ENCODE assay signal across 32 mouse cellular contexts in the genomic region with DNA sequence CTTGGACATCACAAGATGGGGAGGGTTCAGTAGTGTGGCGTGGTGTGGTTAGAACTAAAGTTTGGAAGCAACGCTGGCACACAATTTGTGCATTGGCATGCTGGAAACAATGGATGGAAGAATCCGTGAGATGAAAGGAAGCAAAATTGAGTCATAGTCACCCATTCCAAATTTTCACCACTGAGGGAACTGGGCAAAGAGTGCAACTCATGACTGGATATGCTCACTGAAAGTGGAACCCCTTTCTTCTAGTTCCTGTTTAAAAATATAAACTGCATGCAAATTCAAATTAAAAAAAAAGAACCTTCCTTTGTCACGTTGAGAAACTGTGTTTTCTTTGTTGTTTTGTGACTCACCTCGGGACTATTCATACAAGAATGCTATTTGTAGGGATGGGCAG.
A peak's percentile ranks its signal among the peaks of the same experiment; 100 is the strongest.
DNase-seq lines count a peak whose midpoint lies in the region; ATAC-seq and TF ChIP-seq lines count a peak whose summit lies in the region.
"Had no signal": no experiment of that assay in that cellular context is flagged by ENCODE, and none has a peak within 500 bp of the region (broad histone marks: within the 10 kb centered on the region; RNA-seq: fewer than 3 reads in every experiment).

No protein-coding gene starts in this region.

- DNase-seq in liver, adult 2 months (ENCODE audit: extremely low read depth, low read depth, low spot score): peak; percentile 7
- DNase-seq in liver: no peak
- peak; percentile 31 for DNase-seq in fibroblast of lung, adult 2 months (ENCODE audit: low read depth)
- no peak for DNase-seq in forebrain, postnatal 0 days
- no peak for DNase-seq in gastrocnemius, postnatal 4 days (ENCODE audit: low spot score in 2 of 2)
- DNase-seq in kidney, adult 18-20 months: no peak
- DNase-seq: adrenal gland, postnatal 10 days; adrenal gland, postnatal 36 days; cerebellum, adult 11 months; cerebellum, adult 2 months; cerebellum, adult 9-11 months; cerebellum, postnatal 25 days; embryo, embryonic 11 days; gastrocnemius, postnatal 25 days; heart, adult 11 months; heart, postnatal 10 days; heart, postnatal 36 days had no signal

- H3K36me3 ChIP-seq in liver, adult 2 months (ENCODE audit: control insufficient read depth, insufficient read depth, low read length): no peaks in the 10 kb centered on the region
- H3K36me3 ChIP-seq in forebrain, postnatal 0 days (ENCODE audit: insufficient read depth): no peaks in the 10 kb centered on the region
- H3K36me3 ChIP-seq in forebrain, embryonic 16.5 days (ENCODE audit: control insufficient read depth, insufficient read depth): no peaks in the 10 kb centered on the region
- H3K36me3 ChIP-seq: embryonic facial prominence, embryonic 10.5 days; embryonic facial prominence, embryonic 13.5 days; forebrain, embryonic 10.5 days; heart, embryonic 12.5 days; heart, embryonic 15.5 days; hindbrain, embryonic 10.5 days; hindbrain, embryonic 13.5 days; intestine, embryonic 15.5 days had no signal

- H3K79me2 ChIP-seq in liver, adult 2 months (ENCODE audit: control insufficient read depth, insufficient read depth, low read length): no peaks in the 10 kb centered on the region

- TF ChIP-seq POLR2A in liver, adult 2 months (IDR thresholded peaks at IDR 0.05; ENCODE audit: extremely low read depth, insufficient read depth, low read length): no peak

- H3K9me3 ChIP-seq in forebrain, postnatal 0 days (ENCODE audit: low read length): no peaks in the 10 kb centered on the region
- no peaks in the 10 kb centered on the region for H3K9me3 ChIP-seq in forebrain, embryonic 16.5 days (ENCODE audit: control insufficient read depth, low read length)
- H3K9me3 ChIP-seq: embryonic facial prominence, embryonic 10.5 days; embryonic facial prominence, embryonic 13.5 days; forebrain, embryonic 10.5 days; forebrain, embryonic 13.5 days; heart, embryonic 12.5 days; heart, embryonic 15.5 days; hindbrain, embryonic 10.5 days; hindbrain, embryonic 13.5 days; intestine, embryonic 15.5 days had no signal

- no peak overlapping the region for H3K4me3 ChIP-seq in liver, adult 2 months (ENCODE audit: insufficient read depth, low read depth, low read length)
- no peak overlapping the region for H3K4me3 ChIP-seq in forebrain, postnatal 0 days (ENCODE audit: low read depth, low read length)
- no peak overlapping the region for H3K4me3 ChIP-seq in forebrain, embryonic 16.5 days (replicated peaks; ENCODE audit: low read length)
- H3K4me3 ChIP-seq: embryonic facial prominence, embryonic 10.5 days; embryonic facial prominence, embryonic 13.5 days; erythroblast, embryonic 14.5 days; forebrain, embryonic 10.5 days; forebrain, embryonic 13.5 days; heart, embryonic 12.5 days; heart, embryonic 15.5 days; hindbrain, embryonic 10.5 days; hindbrain, embryonic 13.5 days; intestine, embryonic 15.5 days had no signal

- WGBS in liver, adult 2 months: 71% methylated on average over 5 of the region's 5 CpGs
- 79% methylated on average over 5 of the region's 5 CpGs for WGBS in forebrain, postnatal 0 days
- 78% methylated on average over 5 of the region's 5 CpGs for WGBS in forebrain, embryonic 16.5 days

- ATAC-seq in megakaryocyte, adult 5-6 weeks (ENCODE audit: poor library complexity, severe bottlenecking): peak; percentile 42
- no peak for ATAC-seq in forebrain, postnatal 0 days
- no peak for ATAC-seq in forebrain, embryonic 16.5 days
- ATAC-seq: activated CD4-positive, CD25-positive, alpha-beta regulatory T cell, adult 4 months; CD4-positive, CD25-positive, alpha-beta regulatory T cell, adult 4 months; forebrain, embryonic 13.5 days; hindbrain, embryonic 16.5 days; intestine, embryonic 15.5 days had no signal

- no peak overlapping the region for H3K27ac ChIP-seq in liver, adult 2 months (replicated peaks; ENCODE audit: insufficient read depth, low read depth, low read length)
- H3K27ac ChIP-seq in forebrain, postnatal 0 days (ENCODE audit: low read depth, low read length): no peak overlapping the region
- no peak overlapping the region for H3K27ac ChIP-seq in forebrain, embryonic 16.5 days (ENCODE audit: low read length)
- H3K27ac ChIP-seq: embryonic facial prominence, embryonic 10.5 days; embryonic facial prominence, embryonic 13.5 days; forebrain, embryonic 10.5 days; forebrain, embryonic 13.5 days; heart, embryonic 15.5 days; hindbrain, embryonic 10.5 days; hindbrain, embryonic 13.5 days; intestine, embryonic 15.5 days had no signal

- TF ChIP-seq CTCF in liver, adult 2 months (IDR thresholded peaks at IDR 0.05; ENCODE audit: low read depth, low read length): no peak
- no peak for TF ChIP-seq CTCF in forebrain, postnatal 0 days (IDR thresholded peaks at IDR 0.05; ENCODE audit: low read depth)

- H3K4me1 ChIP-seq in liver, adult 2 months (ENCODE audit: control insufficient read depth, insufficient read depth, low read length): no peaks in the 10 kb centered on the region; the same call in 1 of the 2 replicates
- no peaks in the 10 kb centered on the region for H3K4me1 ChIP-seq in forebrain, postnatal 0 days (ENCODE audit: insufficient read depth)
- no peaks in the 10 kb centered on the region for H3K4me1 ChIP-seq in forebrain, embryonic 16.5 days (replicated peaks; ENCODE audit: control insufficient read depth, insufficient read depth, low read length)
- H3K4me1 ChIP-seq: embryonic facial prominence, embryonic 10.5 days; embryonic facial prominence, embryonic 13.5 days; forebrain, embryonic 10.5 days; forebrain, embryonic 13.5 days; heart, embryonic 15.5 days; hindbrain, embryonic 10.5 days; hindbrain, embryonic 13.5 days; intestine, embryonic 15.5 days had no signal

- no peak overlapping the region for H3K4me2 ChIP-seq in forebrain, postnatal 0 days (ENCODE audit: low read depth)
- H3K4me2 ChIP-seq in forebrain, embryonic 16.5 days (ENCODE audit: low read length): no peak overlapping the region
- H3K4me2 ChIP-seq: embryonic facial prominence, embryonic 13.5 days; forebrain, embryonic 13.5 days; heart, embryonic 12.5 days; heart, embryonic 15.5 days; hindbrain, embryonic 13.5 days; intestine, embryonic 15.5 days had no signal

- H3K9ac ChIP-seq in liver, adult 2 months (ENCODE audit: low read depth, low read length): no peak overlapping the region
- H3K9ac ChIP-seq in forebrain, postnatal 0 days: no peak overlapping the region
- H3K9ac ChIP-seq in forebrain, embryonic 16.5 days (replicated peaks; ENCODE audit: low read depth, low read length): no peak overlapping the region
- H3K9ac ChIP-seq: embryonic facial prominence, embryonic 13.5 days; forebrain, embryonic 13.5 days; heart, embryonic 12.5 days; heart, embryonic 15.5 days; hindbrain, embryonic 13.5 days; intestine, embryonic 15.5 days had no signal

- H3K27me3 ChIP-seq in liver, adult 2 months (ENCODE audit: control insufficient read depth, insufficient read depth, low read length): no peaks in the 10 kb centered on the region
- no peaks in the 10 kb centered on the region for H3K27me3 ChIP-seq in forebrain, postnatal 0 days (ENCODE audit: insufficient read depth, low read length)
- H3K27me3 ChIP-seq in forebrain, embryonic 16.5 days (replicated peaks; ENCODE audit: control insufficient read depth, insufficient read depth, low read length): no peaks in the 10 kb centered on the region
- H3K27me3 ChIP-seq: embryonic facial prominence, embryonic 13.5 days; forebrain, embryonic 13.5 days; heart, embryonic 12.5 days; heart, embryonic 15.5 days; hindbrain, embryonic 13.5 days; intestine, embryonic 15.5 days had no signal

Comparison
In these comparisons a context has a peak if more than half of its experiments do, and no peak if none do; other contexts are left out.
1. DNase-seq: peak in liver, adult 2 months (single experiment) and fibroblast of lung, adult 2 months (single experiment); none in liver (single experiment), forebrain, postnatal 0 days (single experiment), gastrocnemius, postnatal 4 days (0 of 2) and kidney, adult 18-20 months (single experiment).